Mouse (Mus musculus) T-helper 2 cell (primary cell): ENCODE results near the gene Klk1b8.
"Not testable (repeated sequence)": the region's sequence is repeated elsewhere in the genome, so short reads cannot be mapped to it uniquely, and the experiment has no call there.

ENCODE experiments used
- in situ Hi-C: fragments of 300-600 bp; cut with MboI, MseI; formaldehyde crosslinking; loops from one replicate; pipeline ENCODE4 v1.15.1; 2025; ENCODE audit warnings: high pct_unique_total_duplicates

Klk1b8 gene

GRCm38 (mm10) chr7:43950364-43950763, at the start of gene Klk1b8:
TSS of gene Klk1b8 (plus strand) at chr7:43950664.
- in situ Hi-C loops = no loop called here

GRCm38 (mm10) chr7:43914821-43915220, 35.6 kb upstream of the Klk1b8 start:
- in situ Hi-C loops = loop anchor here (10.0 kb wide), 2 partner anchors 230 to 690 kb away; no protein-coding TSS in a partner anchor

GRCm38 (mm10) chr7:43918426-43918825, 32.0 kb upstream of the Klk1b8 start:
- in situ Hi-C loops = loop anchor here (10.0 kb wide), 2 partner anchors 234 to 694 kb away; no protein-coding TSS in a partner anchor

- in situ Hi-C loops = loop anchor here (10.0 kb wide), 2 partner anchors 234 to 694 kb away; no protein-coding TSS in a partner anchor
These were observed 31.6 kb upstream of the Klk1b8 start for GRCm38 (mm10) chr7:43918871-43919270.

GRCm38 (mm10) chr7:43919559-43920451, 30.7 kb upstream of the Klk1b8 start:
- in situ Hi-C loops = loop anchor here (10.0 kb wide), 2 partner anchors 235 to 695 kb away; no protein-coding TSS in a partner anchor

GRCm38 (mm10) chr7:43920582-43920981, 29.9 kb upstream of the Klk1b8 start:
- in situ Hi-C loops = no loop called here

GRCm38 (mm10) chr7:43921087-43921486, 29.4 kb upstream of the Klk1b8 start:
- in situ Hi-C loops = no loop called here

- in situ Hi-C loops = no loop called here
These were observed 28.5 kb upstream of the Klk1b8 start for GRCm38 (mm10) chr7:43921941-43922340.

- in situ Hi-C loops = no loop called here
These were observed 24.5 kb upstream of the Klk1b8 start for GRCm38 (mm10) chr7:43925985-43926384.

- in situ Hi-C loops = no loop called here
These were observed 21.9 kb upstream of the Klk1b8 start for GRCm38 (mm10) chr7:43928521-43928920.

GRCm38 (mm10) chr7:43932337-43932736, 18.1 kb upstream of the Klk1b8 start:
- in situ Hi-C loops = no loop called here

GRCm38 (mm10) chr7:43933440-43933839, 17.0 kb upstream of the Klk1b8 start, which contains the start of gene Klk15:
TSS of gene Klk15 (plus strand) at chr7:43933740.
- in situ Hi-C loops = no loop called here

GRCm38 (mm10) chr7:43934747-43935146, 15.7 kb upstream of the Klk1b8 start:
- in situ Hi-C loops = no loop called here

- in situ Hi-C loops = no loop called here
These were observed 13.9 kb upstream of the Klk1b8 start for GRCm38 (mm10) chr7:43936551-43936950.

- in situ Hi-C loops = not testable (repeated sequence)
These were observed 8.2 kb upstream of the Klk1b8 start for GRCm38 (mm10) chr7:43942293-43942692.

GRCm38 (mm10) chr7:43944727-43945264, 5.7 kb upstream of the Klk1b8 start:
- in situ Hi-C loops = no loop called here

- in situ Hi-C loops = no loop called here
These were observed 2.2 kb downstream of the Klk1b8 start for GRCm38 (mm10) chr7:43952703-43953102.

- in situ Hi-C loops = no loop called here
These were observed 16.0 kb downstream of the Klk1b8 start, which contains the start of gene Klk1b1 for GRCm38 (mm10) chr7:43966451-43966850. TSS of gene Klk1b1 (plus strand) at chr7:43966751.

- in situ Hi-C loops = no loop called here
These were observed 16.6 kb downstream of the Klk1b8 start for GRCm38 (mm10) chr7:43967058-43967457.

- in situ Hi-C loops = no loop called here
These were observed 17.1 kb downstream of the Klk1b8 start for GRCm38 (mm10) chr7:43967612-43968011.

- in situ Hi-C loops = not testable (repeated sequence)
These were observed 25.3 kb downstream of the Klk1b8 start, which contains the start of gene Klk1b9 for GRCm38 (mm10) chr7:43975761-43976160. TSS of gene Klk1b9 (plus strand) at chr7:43976061.

- in situ Hi-C loops = no loop called here
These were observed 35.2 kb downstream of the Klk1b8 start for GRCm38 (mm10) chr7:43985657-43986056.
